Mouse (Mus musculus) NIH3T3 (cell line): Measurements from ENCODE around the gene Chit1.
A peak's percentile ranks its signal among the peaks of the same experiment; 100 is the strongest.

Experiments used
- DNase-seq: peaks from one replicate; pipeline ENCODE4 v3.0.0-alpha.2; 2012; ENCODE audit warnings: low read depth

The Chit1 gene

DNA sequence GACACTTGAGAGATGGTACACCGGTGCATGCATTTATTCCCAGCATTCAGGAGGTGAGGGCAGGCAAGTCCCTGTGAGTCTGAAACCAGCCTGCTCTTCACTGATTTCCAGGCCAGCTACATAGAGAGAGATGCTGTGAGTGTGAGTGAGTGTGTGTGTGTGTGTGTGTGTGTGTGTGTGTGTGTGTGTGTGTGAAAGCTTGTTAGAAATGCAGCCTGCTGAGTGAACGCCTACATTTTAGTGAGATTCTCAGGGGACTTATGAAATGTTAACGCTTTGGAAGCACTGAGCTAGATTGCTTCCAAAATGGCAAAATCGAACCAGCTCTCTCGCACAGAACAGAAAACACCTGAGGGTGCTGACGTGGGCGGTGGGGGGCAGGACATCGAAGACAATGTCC is 35.0 kb downstream of the Chit1 start:
- DNase-seq = no peak

DNA sequence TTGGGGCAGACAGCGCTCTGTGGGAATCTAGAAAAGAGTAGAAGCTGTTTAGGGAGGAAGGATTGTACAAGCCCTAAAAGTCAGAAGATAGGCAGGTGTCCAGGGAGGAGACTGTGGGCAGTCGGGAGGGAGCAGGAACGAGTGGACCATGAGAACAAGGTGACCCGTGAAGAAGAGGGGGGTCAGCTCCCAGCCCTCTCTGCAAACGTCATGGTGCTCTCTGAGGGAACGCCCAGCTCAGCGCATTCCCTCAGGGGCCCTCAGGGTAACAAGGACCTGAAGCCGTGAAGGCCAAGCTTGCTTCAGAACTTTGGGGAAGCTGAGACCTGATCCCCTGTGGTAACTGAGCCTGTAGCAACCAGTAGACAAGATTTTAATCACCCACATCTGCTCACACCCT is 39.0 kb downstream of the Chit1 start:
- DNase-seq = no peak

DNA sequence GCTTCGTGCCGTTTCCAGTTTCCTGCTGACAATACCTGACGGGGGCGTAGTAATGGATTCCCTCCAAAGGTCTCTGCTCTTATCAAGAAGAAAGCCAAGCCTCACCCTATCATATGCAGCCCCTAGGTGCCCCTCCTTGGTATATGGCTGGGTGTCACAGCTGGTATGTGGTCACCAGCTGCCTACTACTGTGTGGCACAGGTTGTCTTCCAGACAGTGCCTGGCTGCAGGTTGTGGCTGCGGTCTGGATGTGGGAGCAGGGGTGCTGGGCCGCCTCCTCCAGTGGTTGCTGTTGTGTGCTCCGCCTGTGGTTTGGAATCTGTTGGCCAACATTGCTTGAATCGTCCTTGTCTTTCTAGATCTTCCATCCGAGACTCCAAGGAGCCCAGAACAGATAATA is 39.7 kb downstream of the Chit1 start:
- DNase-seq = no peak

DNA sequence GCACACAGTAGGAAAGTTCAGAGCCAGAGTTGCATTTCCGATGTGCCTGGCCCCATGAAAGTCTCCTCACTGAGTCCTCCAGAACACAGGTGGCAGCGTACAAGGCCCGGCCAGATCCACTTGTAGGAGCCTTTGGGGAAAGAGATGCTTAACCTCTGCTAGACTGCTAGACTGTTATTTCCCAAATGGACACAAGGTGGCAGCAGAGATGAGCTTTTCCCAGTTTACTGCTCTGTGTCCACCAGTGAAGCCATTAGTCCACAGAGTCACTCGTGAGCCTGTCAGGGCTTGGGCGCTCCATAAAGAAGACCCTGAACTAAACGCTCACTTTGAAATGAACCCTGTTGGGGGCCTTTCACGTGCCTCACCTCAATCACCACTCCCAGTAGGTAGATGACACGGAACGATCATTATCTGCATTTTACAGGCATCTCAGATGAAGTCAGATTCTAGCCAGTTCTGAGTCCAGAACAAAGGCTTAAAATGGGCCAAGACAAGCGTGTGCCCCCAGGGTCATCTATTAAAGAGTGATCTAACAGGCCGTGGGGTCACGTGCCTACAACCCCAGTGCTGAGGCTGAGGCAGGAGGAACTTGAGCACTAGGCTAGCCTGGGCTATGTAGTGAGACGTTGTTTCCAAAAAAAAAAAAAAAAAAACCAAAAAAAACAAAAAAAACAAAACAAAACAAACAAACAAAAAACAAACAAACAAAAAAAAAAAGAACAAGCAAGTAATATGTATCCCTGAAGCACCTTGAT is 40.8 kb downstream of the Chit1 start:
- peak; percentile 93 for DNase-seq

DNA sequence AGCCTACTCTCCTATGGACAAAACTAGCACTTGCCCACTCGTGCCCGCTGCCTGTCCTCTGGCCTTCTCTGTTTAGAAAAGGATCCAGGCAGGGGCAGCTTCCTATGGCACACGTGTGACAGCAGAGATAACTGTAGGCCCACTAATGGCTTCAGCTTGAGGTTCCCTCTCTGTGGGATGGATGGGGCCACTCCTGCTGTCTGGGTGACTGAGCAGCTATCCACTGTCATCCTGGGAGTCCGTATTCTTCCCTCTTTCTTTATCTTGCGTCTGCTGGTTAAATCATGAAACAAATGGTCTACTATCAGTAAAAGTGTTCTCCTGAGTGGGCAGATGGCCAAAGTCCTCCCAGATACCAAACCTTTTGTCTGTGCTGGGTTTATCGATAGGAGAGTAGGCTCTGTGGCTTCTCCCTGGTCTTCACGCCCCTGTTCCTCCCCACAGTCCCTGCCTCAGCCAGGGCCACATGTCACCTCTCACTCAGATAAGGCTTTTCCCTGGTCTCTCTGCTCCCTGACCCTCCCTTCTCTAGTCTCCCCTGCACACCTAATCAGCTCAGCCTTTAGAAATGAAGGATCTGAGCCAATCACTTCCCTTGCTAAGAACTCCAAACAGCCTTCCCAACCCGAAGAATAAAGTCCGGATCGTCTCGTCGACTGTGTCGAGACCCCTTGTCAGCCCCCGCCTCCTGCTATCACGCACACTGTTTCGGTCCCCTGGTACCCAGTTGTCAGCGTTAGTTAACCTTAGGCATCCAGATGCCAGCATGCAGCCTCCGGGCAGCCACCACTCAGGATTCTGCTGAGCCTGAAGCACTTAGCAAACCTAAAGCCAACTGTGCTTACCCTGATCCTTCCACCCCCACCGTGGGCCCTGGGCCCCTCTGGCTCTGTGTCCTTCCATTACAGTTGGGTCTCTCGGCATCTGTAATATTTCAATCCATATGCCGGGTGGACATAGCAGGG is 41.9 kb downstream of the Chit1 start:
- DNase-seq = no peak

DNA sequence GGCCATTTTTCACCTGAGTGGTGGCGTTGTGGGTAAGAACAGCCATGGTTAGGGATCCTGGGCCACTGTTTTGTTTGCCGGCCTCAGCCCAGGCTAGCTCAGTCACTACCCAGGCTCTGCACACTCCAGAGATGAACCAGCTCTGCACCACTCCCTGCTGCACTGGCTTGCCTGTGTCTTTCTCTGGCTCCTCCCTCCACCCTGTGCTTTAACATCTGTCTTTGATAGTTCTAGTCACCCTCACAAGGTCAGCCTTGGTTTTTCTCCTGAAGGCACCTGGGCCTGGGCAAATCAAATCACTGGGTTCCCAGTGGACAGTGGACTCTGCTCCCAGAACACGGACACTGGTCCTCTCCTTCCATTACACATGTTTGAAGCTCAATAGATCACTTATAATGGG is 43.1 kb downstream of the Chit1 start:
- DNase-seq = no peak

DNA sequence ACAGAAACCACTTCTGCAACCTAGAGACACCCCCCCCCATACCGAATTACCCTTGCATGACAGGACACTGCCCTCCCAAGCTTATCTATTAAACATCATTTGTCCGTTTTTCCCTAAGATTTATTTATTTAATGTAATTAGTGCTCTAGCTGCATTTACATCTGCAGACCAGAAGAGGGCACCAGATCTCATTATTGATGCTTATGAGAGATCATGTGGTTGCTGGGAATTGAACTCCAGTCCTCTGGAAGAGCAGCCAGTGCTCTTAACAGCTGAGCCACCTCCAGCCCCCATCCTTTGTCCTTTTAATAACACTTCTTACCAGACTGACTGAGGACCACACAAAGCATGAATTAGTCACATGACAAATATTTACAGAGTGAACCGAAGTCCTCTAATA is 43.6 kb downstream of the Chit1 start:
- DNase-seq = peak; percentile 22

DNA sequence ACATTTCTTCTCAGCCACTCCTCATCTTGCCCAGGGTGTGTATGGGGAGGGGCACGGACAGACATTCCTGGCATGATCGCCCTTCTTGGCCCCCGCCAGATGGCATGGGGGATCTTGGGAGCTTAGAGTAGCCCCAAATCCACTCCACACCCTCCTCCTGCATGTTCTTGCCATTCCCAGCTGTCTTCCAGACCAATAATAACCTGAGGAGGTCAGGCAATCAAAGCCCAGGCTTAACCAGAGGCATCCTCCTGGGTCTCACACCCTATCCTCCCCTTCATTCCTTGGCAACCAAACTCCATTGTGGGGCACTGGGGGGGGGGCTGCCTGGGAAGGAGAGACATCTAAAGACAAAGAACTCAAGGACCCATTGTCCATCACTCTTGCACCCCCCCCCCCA is 49.4 kb downstream of the Chit1 start:
- DNase-seq = no peak

DNA sequence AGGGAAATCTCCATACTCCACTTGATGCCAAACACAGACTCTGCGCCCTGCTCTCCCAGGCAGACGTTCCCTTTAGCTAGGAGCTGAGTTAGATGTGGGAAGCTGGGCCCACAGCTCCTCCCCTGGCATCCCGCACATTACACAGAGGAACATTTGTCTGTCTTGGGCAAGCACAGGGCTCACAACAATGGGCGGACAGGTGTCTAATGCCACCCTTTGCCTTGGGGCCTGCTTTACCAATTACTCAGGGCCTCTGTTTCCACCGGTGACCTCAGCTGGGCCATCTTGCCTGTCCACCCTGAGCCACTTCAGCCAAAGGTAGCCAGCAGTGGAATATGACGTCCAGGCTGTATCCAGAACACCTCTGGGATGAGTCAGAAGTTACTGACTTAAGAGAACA is 50.4 kb downstream of the Chit1 start:
- DNase-seq = no peak

DNA sequence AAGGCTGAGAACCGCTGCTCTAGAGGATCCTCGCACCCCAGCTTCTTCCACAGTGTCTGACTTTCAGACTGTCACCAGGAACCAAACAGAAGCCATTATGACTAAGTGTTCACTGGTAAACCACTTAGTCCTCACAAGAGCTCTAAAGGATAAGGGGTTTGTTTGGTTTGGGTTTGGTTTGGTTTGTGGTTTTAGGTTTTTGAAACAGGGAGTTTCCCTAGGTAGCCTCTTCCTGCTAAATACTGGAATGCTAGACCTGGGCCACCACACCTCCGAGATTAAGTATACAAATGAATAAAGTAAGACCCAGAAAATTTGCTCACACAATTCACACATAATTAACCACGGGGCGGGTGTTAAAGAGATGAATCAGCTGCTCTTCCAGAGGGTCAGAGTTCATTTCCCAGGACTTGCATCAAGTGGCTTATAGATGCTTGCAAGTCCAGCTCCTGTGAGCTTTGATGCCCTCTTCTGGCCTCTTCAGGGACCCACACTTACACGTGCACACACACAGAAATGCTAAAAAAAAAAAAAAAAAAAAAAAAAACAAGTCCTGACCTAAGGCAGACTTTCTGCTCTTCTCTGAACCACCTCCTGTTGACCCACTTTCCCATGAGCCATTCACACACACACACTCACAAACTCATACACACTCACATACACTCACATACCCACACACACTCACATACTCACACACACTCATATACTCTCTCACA is 51.6 kb downstream of the Chit1 start:
- no peak for DNase-seq

DNA sequence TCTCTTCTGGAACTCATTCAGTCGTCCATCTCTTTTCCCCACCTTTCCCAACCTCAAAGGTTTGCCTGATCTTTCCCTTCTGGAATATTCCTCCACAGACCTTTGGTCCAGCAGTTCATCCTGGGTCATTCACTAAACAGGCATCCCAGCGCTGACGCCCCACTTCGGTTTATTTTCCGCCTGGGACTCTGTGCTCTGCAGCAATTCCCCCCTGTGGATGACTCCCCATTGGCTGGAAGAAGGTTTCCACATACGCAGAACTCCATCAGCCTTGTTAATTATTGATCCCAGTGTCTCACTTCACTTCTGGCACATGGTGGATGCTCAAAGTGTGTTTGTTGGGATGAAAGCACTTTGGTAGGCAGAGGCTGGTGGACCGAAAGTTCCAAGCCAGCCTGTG is 52.4 kb downstream of the Chit1 start:
- no peak for DNase-seq

DNA sequence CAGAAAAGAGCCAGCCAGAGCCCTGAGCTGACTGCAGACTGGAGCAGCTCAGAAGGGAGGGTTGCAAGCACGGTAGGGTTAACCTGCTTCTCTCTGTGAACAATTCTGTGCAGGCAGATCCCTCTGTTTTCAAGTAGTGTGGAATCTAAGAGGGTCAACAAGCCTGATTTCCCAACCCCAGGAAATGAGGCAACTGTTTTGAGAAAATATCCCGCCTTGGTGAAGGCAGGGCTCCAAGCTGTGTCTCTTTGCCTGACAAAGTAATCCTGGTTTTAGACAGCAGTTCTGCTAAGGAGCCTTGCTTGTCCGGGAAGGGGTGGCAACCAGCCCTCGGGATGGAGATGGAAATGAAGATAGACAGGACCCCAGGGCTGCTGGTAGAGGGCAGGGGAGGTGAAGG is 53.4 kb downstream of the Chit1 start:
- DNase-seq = no peak

DNA sequence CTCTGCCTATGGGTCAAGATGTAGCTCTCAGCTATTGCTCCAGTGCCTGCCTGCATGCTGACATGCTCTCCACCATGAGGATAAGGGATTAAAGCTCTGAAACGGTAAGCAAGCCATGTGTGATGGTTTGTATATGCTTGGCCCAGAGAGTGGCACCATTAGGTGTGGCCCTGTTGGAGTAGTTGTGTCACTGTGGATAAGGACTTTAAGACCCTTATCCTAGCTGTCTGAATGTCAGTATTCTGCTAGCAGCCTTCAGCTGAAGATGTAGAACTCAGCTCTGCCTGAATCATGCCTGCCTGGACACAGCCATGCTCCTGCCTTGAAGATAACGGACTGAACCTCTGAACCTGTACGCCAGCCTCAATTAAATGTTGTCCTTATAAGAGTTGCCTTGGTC is 55.5 kb downstream of the Chit1 start:
- DNase-seq = no peak

DNA sequence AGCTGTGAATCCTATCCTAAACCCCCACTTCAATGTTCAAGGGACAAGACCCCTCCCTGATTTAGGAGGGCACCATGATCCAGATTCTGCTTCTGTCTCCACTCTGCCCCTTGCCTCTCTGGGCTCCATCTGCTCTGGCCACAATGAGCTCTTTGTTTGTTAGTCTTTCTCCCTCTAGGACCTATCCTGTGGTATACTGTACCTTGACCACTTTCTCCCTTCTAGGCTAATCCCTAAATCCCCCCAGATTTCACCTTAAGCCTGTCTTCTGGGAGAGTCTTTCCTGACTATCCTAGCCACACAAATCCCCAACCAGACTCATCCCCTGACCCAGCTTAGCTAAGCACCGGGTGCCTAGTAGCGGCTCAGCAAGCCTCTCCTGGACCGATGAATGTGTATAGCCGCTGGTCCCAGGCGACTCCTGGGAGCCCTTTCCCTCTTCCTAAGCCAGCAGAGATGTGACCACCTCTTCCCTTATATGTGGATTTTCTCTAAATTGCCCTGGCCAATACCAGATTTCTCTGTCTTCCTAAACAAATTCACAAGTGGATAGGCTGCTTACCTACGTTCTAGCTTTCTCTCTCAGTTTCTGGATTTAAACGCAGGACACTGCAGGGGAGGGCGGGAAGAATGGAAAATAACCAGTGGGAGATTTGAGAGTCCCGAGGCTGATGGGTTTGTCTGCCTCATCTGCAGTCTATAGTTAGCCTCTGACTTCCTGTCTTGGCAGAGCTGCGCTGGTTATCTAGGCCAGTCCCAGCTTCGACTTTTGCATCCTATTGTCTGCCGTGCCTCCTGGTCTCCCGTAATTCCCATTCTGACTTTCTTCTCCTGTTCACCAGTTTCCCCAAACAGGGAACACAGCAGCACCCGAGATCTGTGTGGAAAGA is 56.6 kb downstream of the Chit1 start:
- DNase-seq = no peak

DNA sequence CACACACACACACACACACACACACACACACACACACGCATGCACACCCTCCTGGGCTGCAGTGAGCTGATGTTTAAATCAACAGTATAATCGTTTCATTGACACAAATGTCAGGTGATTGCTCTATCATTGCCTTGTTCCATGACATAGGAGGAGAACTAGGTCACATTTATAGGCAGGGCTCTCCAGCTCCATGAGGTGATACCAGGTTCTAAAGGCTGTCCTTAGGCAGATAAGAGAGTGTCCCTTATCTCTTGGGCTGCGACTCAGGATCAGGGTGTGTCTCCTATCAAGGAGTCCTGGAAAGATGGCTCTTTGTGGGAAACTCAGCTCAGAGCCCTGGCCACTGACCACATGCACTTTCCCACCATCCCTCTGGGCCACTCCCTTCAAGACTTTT is 57.5 kb downstream of the Chit1 start:
- DNase-seq = no peak

DNA sequence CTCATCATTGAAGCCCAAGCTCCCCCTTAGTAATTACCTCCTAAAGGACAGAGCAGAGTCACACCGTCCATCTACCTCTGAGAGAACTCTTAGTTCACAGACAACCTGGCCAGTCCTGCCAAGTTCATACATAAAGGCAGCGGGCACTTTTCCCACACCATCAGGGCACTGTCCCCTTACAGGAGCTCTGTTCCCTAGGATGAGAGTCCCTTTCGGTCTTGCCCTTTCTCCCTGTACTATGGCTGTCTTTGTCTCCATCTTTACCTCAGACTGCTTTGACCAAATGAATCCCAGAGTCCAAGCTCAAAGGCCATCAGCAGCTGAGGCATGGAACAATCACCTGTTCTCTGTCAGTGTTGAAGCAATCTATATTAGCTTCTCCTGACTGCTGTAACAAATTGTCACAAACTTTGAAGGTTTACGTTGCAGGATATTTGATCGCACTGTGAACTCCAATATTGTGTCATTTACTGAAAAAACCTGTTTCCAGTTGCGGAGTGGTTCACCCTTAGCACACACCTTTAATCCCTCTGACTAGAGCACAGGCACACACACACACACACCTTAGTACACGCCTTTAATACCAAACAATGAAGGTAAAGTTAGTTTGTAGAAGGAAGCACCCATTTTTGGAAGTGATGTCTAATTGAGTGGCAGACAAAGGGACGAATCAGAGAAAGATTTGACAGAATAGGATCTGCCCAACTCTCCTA is 58.1 kb downstream of the Chit1 start:
- DNase-seq = no peak

DNA sequence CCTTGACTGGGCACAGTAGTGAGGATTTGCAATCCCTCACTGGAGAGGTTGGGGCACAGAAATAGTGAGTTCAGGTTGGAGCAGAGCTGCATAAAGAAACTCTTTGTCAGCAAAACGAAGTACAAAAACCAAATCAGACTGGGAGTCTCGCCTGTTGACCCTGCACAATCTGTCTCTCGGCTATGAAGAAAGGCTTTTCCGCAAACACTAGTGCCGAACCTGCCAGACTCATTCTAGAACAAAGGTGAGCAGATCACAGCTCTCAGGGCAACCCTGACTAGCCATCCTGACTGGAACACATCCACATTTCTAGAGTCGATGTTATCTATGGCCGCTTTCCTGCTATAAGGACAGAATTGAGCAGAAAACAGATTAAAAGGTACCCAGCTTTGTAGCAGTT is 62.0 kb downstream of the Chit1 start:
- DNase-seq = no peak

DNA sequence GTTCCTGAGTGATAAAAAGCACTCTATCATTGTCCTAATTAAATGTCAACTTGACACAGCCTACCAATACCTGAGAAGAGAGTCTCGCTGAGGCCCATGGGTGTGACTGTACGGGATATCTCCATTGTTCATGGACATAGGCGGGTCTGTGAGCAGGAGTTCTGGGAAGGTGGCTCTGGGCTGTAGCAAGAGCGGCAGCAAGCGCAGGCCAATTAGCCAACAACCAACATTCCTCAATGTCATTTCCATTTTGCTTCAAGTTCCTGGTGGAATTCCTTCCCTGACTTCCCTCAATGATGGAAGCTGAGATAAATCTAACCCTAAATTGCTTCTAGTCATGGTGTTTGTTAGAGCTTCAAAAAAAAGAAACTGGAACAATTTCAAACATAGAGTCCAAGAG is 66.9 kb downstream of the Chit1 start:
- no peak for DNase-seq

DNA sequence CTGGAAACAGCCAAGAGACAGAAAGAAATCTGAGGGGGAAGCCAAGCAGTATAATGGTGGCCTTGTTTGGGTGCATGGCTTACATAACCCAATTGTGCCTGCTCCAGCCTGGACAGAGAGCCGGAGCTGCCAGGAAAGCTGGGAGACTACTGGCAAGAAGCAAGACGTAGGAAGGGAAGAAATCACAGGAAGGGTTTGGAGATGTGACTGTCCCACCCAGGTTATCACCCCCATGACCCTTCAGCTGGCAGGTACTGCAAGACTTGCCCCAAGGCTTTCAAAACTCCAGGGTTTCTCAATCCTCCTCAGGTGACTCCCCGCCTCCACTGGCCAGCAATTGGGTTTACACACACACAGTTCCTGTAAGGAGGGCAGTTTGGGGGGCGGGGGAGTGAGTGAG is 71.0 kb downstream of the Chit1 start, which contains the start of gene Chil1:
Chil1 (plus strand) TSS at position 152 of the 400 bp plus-strand sequence.
- DNase-seq = peak; percentile 12

DNA sequence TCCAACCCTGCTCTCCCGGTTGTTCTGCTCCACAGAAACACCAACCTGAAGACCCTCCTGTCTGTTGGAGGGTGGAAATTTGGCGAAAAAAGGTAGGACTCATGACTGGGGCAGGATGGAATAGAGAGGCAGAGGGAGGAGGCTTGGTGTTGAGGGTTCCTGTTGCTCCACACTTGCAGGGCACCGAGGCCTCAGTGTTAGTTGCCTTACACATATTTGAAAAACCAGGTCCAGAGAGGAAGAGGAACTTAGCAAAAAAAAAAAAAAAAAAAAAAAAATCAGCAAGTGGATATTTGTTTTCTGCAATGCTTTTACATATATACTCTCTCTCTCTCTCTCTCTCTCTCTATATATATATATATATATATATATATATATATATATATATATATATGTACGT is 73.0 kb downstream of the Chit1 start:
- no peak for DNase-seq

DNA sequence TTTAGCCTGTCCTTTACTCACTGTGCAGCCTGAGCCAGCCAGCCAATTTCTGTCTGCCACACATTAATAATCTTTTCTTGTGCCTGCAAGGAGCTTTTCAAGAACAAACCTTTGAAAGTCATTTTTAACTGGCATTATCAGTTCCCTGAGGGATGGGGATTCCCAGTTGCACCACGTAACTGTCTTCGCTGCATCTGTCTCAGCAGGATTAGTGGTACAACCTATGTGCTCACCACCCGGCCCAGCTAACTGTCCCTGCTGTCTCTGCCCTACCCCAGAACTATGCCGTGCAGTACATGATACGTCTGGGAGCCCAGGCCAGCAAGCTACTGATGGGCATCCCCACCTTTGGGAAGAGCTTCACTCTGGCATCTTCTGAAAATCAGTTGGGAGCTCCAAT is 77.2 kb downstream of the Chit1 start:
- no peak for DNase-seq
